Mouse (Mus musculus) midbrain, embryonic 11.5 days (tissue): ENCODE measurements around the gene Cnga3. TPM values are rescaled to one million over a fixed set of nuclear protein-coding genes. Genes with fewer than 3 reads are reported as not detected.
A peak's percentile ranks its signal among the peaks of the same experiment; 100 is the strongest.

ENCODE experiments used
- ATAC-seq: fragments of 200-750 bp; cut with Nextera tagmentation; 2 replicates; pipeline ENCODE4 v1.8.0; 2017; ENCODE audit warnings: moderate TSS enrichment, moderate library complexity; ENCODE audit not compliant: low FRiP score
- DNase-seq: peaks from one replicate; pipeline ENCODE4 v3.0.0; 2015; ENCODE audit warnings: low spot score; ENCODE audit errors: missing footprints
- H3K27ac ChIP-seq: fragments of 300-500 bp; sonication (generic); 2 replicates; pipeline ENCODE4 v1.5.1; 2014; ENCODE audit warnings: low read depth, low read length
- H3K27me3 ChIP-seq: fragments of 300-500 bp; sonication (generic); 2 replicates; pipeline ENCODE4 v1.6.1; 2014; ENCODE audit warnings: mild to moderate bottlenecking, low read length, moderate library complexity, mixed read lengths; ENCODE audit not compliant: control insufficient read depth, insufficient read depth
- H3K36me3 ChIP-seq: fragments of 300-500 bp; sonication (generic); 2 replicates; pipeline ENCODE4 v1.6.1; 2014; ENCODE audit warnings: mild to moderate bottlenecking, low read length, moderate library complexity, mixed read lengths; ENCODE audit not compliant: control insufficient read depth, insufficient read depth
- H3K4me1 ChIP-seq: fragments of 300-500 bp; sonication (generic); 2 replicates; pipeline ENCODE4 v1.6.1; 2014; ENCODE audit warnings: low read length; ENCODE audit not compliant: control insufficient read depth, insufficient read depth
- H3K4me2 ChIP-seq: fragments of 300-500 bp; sonication (generic); 2 replicates; pipeline ENCODE4 v1.6.1; 2014; ENCODE audit warnings: mild to moderate bottlenecking, moderate library complexity
- H3K4me3 ChIP-seq: fragments of 300-500 bp; sonication (generic); 2 replicates; pipeline ENCODE4 v1.5.1; 2014; ENCODE audit warnings: low read depth, low read length
- H3K9ac ChIP-seq: fragments of 300-500 bp; sonication (generic); 2 replicates; pipeline ENCODE4 v1.6.1; 2014; ENCODE audit warnings: low read length
- H3K9me3 ChIP-seq: fragments of 300-500 bp; sonication (generic); 2 replicates; pipeline ENCODE4 v1.6.1; 2016; ENCODE audit warnings: low read length; ENCODE audit not compliant: control insufficient read depth
- WGBS: fragments of 180-500 bp; shearing (Covaris S2); extraction: QIAGEN DNeasy Blood & Tissue Kit; methylation state at CpG from one replicate; pipeline ENCODE4 v1.1.7; 2014; 5-methylcytosine and 5-hydroxymethylcytosine counted together
- polyA plus RNA-seq: library from polyadenylated mRNA; unstranded; fragments of >200 nt; fragmentation: Nextera tagmentation; extraction: Ambion mirVana; gene quantifications from 2 replicates; pipeline ENCODE4 v1.2.1, GENCODE M21; 2014

The Cnga3 gene
- polyA plus RNA-seq, 1 experiment from 2014 or later = not detected

DNA sequence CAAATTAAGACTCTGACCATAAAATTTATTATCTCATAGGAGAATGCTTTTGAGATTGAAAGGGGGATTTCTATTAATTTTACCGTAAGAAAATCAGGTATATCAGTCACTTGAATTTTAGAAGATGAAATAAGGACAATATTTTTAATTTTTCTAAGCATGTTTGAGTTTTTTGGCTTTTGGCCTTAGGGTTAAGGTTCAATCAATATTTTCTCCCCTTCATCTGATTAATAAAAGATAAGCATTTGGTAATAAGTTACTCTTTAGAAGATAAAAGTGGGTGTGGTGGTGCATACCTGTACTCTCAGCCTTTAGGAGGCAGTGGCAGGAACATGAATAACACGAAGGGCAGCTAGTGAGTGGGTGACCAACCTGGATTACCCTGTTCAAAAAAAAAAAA lies 84.7 kb downstream of the Cnga3 start:
- H3K27ac ChIP-seq = no peak overlapping the region
- 84% methylated on average over 2 of the region's 2 CpGs for WGBS
- no peak for ATAC-seq

DNA sequence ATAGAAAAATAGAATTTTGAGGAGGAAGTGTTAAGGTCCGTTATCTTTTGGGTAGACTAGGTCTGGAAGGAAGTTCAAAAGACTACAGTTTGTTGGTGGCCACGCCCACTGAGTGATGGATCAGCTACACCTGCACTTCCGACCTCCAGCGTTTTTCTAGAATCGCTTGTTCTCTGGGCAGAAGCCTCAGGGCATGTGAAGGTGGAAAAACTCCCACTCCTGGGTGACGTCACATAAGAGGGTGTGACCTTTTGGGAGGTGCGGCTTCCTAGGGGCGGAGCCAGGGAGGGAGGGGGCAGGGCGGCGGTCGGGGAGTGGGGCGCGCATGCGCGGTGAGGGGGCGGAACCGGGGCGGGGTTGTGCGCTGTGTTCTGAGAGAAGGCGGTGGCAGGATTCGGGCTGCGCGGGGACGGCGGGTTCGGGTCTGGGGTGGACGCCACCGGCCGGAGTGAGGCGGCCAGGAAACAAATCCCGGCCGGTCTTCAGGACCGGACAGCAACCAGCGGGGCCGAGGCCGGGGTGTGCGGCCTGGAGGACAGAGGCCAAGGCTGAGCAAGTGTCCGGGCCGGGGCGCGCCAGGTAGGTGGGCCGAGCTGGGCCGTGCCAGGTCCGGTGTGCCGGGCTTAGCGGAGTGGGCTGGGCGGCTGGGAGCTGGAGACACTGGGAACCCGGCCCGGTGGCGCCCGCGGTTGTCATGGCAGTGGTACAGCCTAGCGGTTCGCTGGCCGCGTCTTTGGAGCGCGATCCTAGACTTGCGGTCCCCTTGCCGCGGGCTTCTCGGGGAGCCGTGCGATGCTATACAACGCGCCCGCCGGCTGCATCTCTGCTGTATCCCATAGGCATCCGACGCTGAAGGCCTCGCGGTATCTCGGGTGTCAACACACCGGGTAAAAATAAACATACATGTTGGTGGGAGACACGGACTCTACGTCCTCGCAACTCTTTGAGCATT lies 85.6 kb downstream of the Cnga3 start, which contains the start of gene Inpp4a:
Inpp4a (plus strand) TSS at position 326 of the 952 bp plus-strand sequence.
- Histone ChIP-seq H3K27me3 (no peaks in the 10 kb centered on the region), H3K4me3 (peak within 1 kb of the TSS; percentile 87), H3K4me1 (peaks cover 7% of the 10 kb centered on the region; the same call in 1 of the 2 replicates), H3K27ac (no peak within 1 kb of the TSS), H3K9me3 (no peaks in the 10 kb centered on the region), H3K36me3 (no peaks in the 10 kb centered on the region), H3K9ac (peak within 1 kb of the TSS; percentile 80), H3K4me2 (peak within 1 kb of the TSS; percentile 87)
- ATAC-seq (peak; percentile 95), DNase-seq (peak; percentile 100)
- WGBS = 2% methylated on average over 77 of the region's 77 CpGs

More for the DNA sequence above, 84.7 kb downstream of the Cnga3 start:
- Histone ChIP-seq H3K36me3 (no peaks in the 10 kb centered on the region), H3K9me3 (no peaks in the 10 kb centered on the region), H3K9ac (no peak overlapping the region), H3K4me1 (peaks cover 7% of the 10 kb centered on the region; the same call in 1 of the 2 replicates), H3K4me3 (no peak overlapping the region), H3K27me3 (no peaks in the 10 kb centered on the region), H3K4me2 (no peak overlapping the region)
- DNase-seq = no peak

DNA sequence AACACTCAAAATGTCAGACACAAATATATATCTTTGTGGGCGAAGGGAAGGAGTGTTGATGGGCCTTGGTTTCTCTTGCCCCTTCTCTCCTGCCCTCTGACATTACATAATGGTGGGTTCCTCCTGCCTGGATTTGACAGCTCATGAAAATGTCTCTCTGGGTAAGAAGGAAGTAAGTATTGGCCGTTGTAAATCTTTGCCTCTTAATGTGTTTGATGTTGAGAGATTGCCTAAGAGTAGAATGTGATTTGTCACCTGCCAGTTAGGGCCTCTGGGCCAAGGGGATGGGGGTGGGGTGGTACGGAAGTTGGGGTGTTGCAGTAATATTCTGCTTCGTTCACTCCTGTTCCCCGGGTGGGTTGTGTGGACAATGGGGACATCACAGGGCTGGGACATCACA lies 86.4 kb downstream of the Cnga3 start:
- H3K4me2 ChIP-seq = peak overlapping the region; percentile 87
- H3K27me3 ChIP-seq = no peaks in the 10 kb centered on the region
- H3K9ac ChIP-seq = peak overlapping the region; percentile 80
- H3K36me3 ChIP-seq = no peaks in the 10 kb centered on the region
- no peaks in the 10 kb centered on the region for H3K9me3 ChIP-seq
- peak overlapping the region; percentile 87 for H3K4me3 ChIP-seq
- peaks cover 7% of the 10 kb centered on the region; the same call in 1 of the 2 replicates for H3K4me1 ChIP-seq
- 79% methylated on average over 5 of the region's 5 CpGs for whole genome bisulfite sequencing
- DNase-seq = no peak
- ATAC-seq = no peak
- no peak overlapping the region for H3K27ac ChIP-seq

DNA sequence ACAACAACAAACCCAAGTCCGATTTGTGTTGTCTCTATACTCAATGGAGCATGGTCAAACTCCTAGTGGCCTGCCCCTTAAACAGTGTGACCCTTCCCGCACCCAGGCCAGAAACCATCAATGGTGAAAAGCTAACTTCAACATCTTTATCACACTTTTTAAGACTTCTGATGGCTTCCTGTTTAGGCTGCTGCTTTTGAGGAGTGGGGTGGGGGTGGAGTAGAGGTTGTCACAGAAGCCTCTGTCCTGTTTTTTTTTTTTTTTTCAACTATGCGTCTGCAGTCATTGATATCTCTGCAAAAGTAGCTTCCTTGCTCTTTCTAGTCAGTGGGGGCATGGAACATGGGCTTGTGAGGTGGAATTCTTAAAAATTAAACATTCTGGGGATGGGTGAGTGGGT lies 88.6 kb downstream of the Cnga3 start:
- peaks cover 7% of the 10 kb centered on the region; the same call in 1 of the 2 replicates for H3K4me1 ChIP-seq
- no peak for ATAC-seq
- H3K36me3 ChIP-seq = no peaks in the 10 kb centered on the region
- no peak overlapping the region for H3K4me3 ChIP-seq
- H3K9ac ChIP-seq = no peak overlapping the region
- no peak overlapping the region for H3K27ac ChIP-seq
- no peak overlapping the region for H3K4me2 ChIP-seq
- no peaks in the 10 kb centered on the region for H3K9me3 ChIP-seq
- H3K27me3 ChIP-seq = no peaks in the 10 kb centered on the region
- DNase-seq = no peak
- WGBS = 82% methylated on average over 3 of the region's 3 CpGs

DNA sequence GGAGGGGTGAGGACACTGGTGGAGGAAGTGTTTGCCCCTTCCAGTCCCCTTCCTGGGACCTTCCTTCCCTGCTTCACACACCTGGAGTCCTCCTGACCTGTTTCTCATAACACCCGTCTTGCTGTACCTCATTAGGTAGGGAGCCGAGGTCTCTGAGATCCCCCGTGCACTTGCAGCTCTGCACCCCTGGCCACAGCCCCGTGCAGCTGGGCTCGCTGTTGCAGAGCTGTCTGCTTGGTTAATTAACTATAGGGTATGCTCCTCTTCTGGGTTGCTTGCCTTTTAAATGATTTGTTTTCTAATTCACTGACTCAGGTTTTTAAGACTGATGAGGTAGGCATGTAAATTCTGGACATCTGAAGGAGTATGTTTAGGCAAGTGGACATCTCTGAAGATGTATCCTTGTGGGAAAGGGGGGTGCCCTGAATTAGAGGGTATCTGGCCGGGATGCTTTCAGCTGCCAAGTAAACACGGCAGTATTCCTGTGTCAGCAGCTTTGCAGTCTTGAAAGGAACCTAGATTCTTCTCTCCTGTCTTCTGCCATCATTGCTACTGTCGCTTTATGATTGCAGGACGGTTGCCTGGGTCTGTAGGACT lies 91.6 kb downstream of the Cnga3 start:
- WGBS = 80% methylated on average over 9 of the region's 9 CpGs
- no peaks in the 10 kb centered on the region for H3K36me3 ChIP-seq
- H3K27ac ChIP-seq = no peak overlapping the region
- H3K9ac ChIP-seq = no peak overlapping the region
- peaks cover 2% of the 10 kb centered on the region; the same call in 1 of the 2 replicates for H3K4me1 ChIP-seq
- H3K4me2 ChIP-seq = no peak overlapping the region
- no peaks in the 10 kb centered on the region for H3K9me3 ChIP-seq
- no peaks in the 10 kb centered on the region for H3K27me3 ChIP-seq
- ATAC-seq (no peak), DNase-seq (no peak)
- H3K4me3 ChIP-seq = no peak overlapping the region

DNA sequence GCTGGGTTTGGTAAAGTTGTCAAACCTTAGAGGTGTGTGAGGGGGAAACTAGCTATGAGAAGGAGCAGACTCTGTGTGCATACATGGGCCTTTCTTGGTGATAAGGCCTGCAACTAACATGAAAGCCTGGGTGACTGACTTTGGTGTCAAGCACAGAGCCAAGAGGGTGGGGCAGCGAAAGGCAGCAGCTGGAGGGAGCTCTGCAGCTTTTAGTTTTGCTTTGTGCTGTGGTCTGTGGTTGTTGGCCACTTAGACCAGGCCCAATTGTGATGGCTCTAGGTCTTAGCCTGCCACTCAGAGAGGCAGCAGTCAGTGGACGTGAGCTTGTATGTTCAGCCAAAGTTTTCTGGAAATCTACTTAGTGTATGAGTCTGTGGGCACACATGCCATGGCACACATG lies 93.4 kb downstream of the Cnga3 start:
- ATAC-seq = no peak
- WGBS = 90% methylated on average over 2 of the region's 2 CpGs

DNA sequence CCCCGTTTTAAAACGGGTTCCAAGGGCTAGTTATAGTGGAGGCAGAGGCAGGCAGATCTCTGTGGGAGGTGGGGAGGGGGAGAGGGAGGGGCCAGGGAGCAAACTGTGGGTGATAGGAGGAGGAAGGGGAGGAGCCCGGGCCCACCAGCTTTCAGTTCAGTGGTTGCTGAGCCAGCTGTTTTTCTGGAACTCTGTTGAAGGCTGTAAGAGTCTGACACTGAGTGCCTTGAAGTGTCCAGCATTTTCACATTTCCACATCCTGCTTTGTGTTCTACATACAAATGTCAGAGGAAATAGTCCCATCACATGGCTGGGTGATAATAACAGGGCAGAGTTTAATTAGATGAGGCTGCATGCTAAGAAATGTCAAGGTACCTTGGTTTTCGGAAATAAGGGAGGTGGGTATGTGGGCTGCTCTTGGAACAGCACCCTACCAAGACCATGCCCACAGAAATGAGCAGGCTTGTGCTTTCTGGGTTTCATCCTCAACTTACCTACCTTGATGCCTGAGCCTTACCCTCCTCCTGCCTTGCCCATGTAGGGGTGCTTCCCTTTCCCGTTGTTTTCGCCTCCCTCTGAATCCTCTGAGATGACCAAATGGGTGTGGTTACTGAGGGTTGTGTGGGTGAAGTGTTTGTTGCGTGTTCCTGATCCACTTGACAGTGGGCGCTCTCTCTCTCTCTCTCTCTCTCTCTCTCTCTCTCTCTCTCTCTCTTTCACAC lies 93.9 kb downstream of the Cnga3 start:
- Histone ChIP-seq H3K27me3 (no peaks in the 10 kb centered on the region), H3K4me2 (no peak overlapping the region), H3K36me3 (no peaks in the 10 kb centered on the region), H3K4me1 (no peaks in the 10 kb centered on the region), H3K4me3 (no peak overlapping the region), H3K27ac (no peak overlapping the region), H3K9me3 (no peaks in the 10 kb centered on the region), H3K9ac (no peak overlapping the region)
- 88% methylated on average over 8 of the region's 8 CpGs for WGBS
- no peak for DNase-seq
- ATAC-seq = no peak

More for the DNA sequence above, 93.4 kb downstream of the Cnga3 start:
- no peaks in the 10 kb centered on the region for H3K9me3 ChIP-seq
- H3K4me2 ChIP-seq = no peak overlapping the region
- H3K27me3 ChIP-seq = no peaks in the 10 kb centered on the region
- no peak overlapping the region for H3K27ac ChIP-seq
- no peak for DNase-seq
- H3K9ac ChIP-seq = no peak overlapping the region
- H3K36me3 ChIP-seq = no peaks in the 10 kb centered on the region
- H3K4me3 ChIP-seq = no peak overlapping the region
- H3K4me1 ChIP-seq = no peaks in the 10 kb centered on the region

DNA sequence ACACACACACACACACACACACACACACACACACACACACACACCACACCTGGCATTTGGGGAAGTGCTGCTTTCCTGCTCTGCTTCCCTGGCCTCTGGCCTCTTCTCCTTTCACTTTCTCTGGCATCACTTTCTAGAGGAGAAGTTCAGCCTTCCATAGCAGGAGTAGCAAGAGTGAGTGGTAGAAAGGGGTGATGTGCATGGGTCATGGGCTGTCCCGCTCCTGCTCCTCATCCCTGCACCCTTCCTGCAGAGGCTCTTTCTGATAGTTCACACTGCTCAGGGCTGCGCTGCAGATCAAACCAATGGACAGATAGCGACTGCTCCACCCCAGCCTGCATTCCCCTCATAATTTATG lies 94.5 kb downstream of the Cnga3 start:
- H3K27ac ChIP-seq = no peak overlapping the region
- no peaks in the 10 kb centered on the region for H3K27me3 ChIP-seq
- H3K4me2 ChIP-seq = no peak overlapping the region
- 89% methylated on average over 3 of the region's 3 CpGs for WGBS
- H3K36me3 ChIP-seq = no peaks in the 10 kb centered on the region
- no peaks in the 10 kb centered on the region for H3K9me3 ChIP-seq
- ATAC-seq (no peak), DNase-seq (no peak)
- no peak overlapping the region for H3K9ac ChIP-seq
- no peaks in the 10 kb centered on the region for H3K4me1 ChIP-seq
- H3K4me3 ChIP-seq = no peak overlapping the region
